Mouse (Mus musculus) forebrain, embryonic 10.5 days (tissue): ENCODE measurements at regions not wholly inside any gene's neighbourhood (a gene's known extent, or its start where the extent isn't known, plus 50 kb on each side); places are given as distances from the start of the nearest gene placed in this dataset.

Source experiments
- DNase-seq: peaks from one replicate; pipeline ENCODE4 v3.0.0-alpha.2; 2017; ENCODE audit warnings: low spot score; ENCODE audit errors: extremely low spot score
- H3K27ac ChIP-seq: fragments of 300-500 bp; sonication (generic); 2 replicates; pipeline ENCODE4 v1.5.1; 2016; ENCODE audit warnings: mild to moderate bottlenecking
- H3K27me3 ChIP-seq: fragments of 300-500 bp; sonication (generic); 2 replicates; pipeline ENCODE4 v1.6.1; 2016; ENCODE audit warnings: mild to moderate bottlenecking; ENCODE audit not compliant: poor library complexity, severe bottlenecking
- H3K36me3 ChIP-seq: fragments of 300-500 bp; sonication (generic); replicated peaks from 2 replicates; pipeline ENCODE4 v1.6.1; 2016; ENCODE audit warnings: mild to moderate bottlenecking, moderate library complexity
- H3K4me1 ChIP-seq: fragments of 300-500 bp; sonication (generic); 2 replicates; pipeline ENCODE4 v1.6.1; 2016
- H3K4me3 ChIP-seq: fragments of 300-500 bp; sonication (generic); 2 replicates; pipeline ENCODE4 v1.5.1; 2016; ENCODE audit warnings: mild to moderate bottlenecking, moderate library complexity
- H3K9me3 ChIP-seq: fragments of 300-500 bp; sonication (generic); 2 replicates; pipeline ENCODE4 v1.6.1; 2016; ENCODE audit warnings: mild to moderate bottlenecking, moderate library complexity
- WGBS: fragments of 180-500 bp; shearing (Covaris S2); methylation state at CpG from one replicate; pipeline ENCODE4 v1.1.7; 2016; 5-methylcytosine and 5-hydroxymethylcytosine counted together

DNA sequence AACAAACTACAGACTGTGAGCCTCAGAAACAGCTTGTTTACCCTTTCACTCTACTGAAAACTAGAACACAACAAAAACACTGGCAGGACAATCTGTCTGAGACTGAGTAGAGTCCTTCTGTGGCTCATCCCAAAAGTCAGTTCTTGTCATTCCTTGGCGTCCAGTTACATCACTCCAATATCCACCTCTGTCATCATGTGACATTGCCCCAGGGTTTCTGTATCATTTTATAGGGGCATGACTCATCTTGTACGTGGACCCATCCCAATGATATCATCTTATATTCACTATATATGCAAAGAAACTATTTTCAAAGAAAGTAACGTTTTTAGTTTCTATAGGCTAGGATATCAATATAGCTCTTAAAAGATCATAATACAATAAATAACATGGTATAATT is 152.3 kb downstream of the Dkk2 start:
- Histone ChIP-seq H3K36me3 (no peaks in the 10 kb centered on the region), H3K4me1 (no peaks in the 10 kb centered on the region), H3K27ac (no peak overlapping the region), H3K27me3 (no peaks in the 10 kb centered on the region), H3K4me3 (no peak overlapping the region), H3K9me3 (no peaks in the 10 kb centered on the region)
- no peak for DNase-seq
- 80% methylated on average over 3 of the region's 3 CpGs for WGBS

GRCm38 (mm10) chr3:132257834-132258233 is 172.7 kb downstream of the Dkk2 start:
- 87% methylated on average over 1 of the region's 1 CpGs for WGBS
- DNase-seq: no peak
- H3K27ac ChIP-seq: no peak overlapping the region
- no peaks in the 10 kb centered on the region for H3K9me3 ChIP-seq
- no peak overlapping the region for H3K4me3 ChIP-seq
- H3K27me3 ChIP-seq: no peaks in the 10 kb centered on the region
- no peaks in the 10 kb centered on the region for H3K36me3 ChIP-seq
- H3K4me1 ChIP-seq: no peaks in the 10 kb centered on the region

DNA sequence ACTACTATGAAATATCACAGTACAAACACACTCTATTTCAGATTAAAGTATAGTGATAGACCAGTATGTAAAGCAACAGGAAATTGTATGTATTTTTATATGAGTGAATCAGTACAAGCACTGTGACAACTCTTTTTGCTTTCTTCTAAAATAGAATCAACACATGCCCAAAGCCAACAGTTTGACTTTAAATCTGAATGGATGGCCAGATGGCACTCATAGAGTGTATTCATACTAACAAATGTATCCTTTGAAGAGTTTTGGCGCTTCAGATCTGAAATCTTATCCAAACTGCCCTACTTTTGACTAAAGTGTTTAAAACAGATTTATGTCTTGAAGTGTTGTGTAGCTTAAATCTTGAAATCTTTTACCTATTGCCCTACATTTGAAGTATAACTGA is 184.5 kb downstream of the Dkk2 start:
- Histone ChIP-seq H3K27ac (no peak overlapping the region), H3K4me3 (no peak overlapping the region), H3K9me3 (no peaks in the 10 kb centered on the region), H3K4me1 (no peaks in the 10 kb centered on the region), H3K27me3 (no peaks in the 10 kb centered on the region), H3K36me3 (no peaks in the 10 kb centered on the region)
- no peak for DNase-seq
- WGBS: 88% methylated on average over 1 of the region's 1 CpGs

DNA sequence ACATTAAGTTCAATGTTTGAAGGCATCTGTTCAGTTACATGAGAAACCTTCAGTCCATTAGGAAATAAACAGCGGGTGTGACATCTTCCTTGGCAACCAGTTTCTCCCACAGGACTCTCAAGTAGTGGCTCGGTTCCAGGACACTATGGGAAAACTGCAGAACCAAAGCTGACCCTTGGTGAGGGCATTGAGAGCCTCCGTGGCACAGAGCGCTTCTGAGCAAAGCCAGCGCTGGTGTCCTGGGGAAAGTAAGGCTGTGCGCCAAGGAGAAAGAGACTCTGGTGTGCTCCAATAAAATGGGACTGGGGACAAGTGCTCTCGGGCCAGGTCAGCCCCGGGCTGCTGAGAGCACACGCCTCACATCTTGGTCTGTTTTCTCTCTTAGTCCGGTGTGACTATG is 189.7 kb downstream of the Dkk2 start:
- no peaks in the 10 kb centered on the region for H3K27me3 ChIP-seq
- DNase-seq: no peak
- H3K36me3 ChIP-seq: no peaks in the 10 kb centered on the region
- 90% methylated on average over 10 of the region's 10 CpGs for WGBS
- H3K9me3 ChIP-seq: no peaks in the 10 kb centered on the region
- no peaks in the 10 kb centered on the region for H3K4me1 ChIP-seq
- H3K27ac ChIP-seq: no peak overlapping the region
- H3K4me3 ChIP-seq: no peak overlapping the region

- Histone ChIP-seq H3K4me1 (no peaks in the 10 kb centered on the region), H3K27me3 (no peaks in the 10 kb centered on the region), H3K27ac (no peak overlapping the region), H3K4me3 (no peak overlapping the region), H3K36me3 (no peaks in the 10 kb centered on the region), H3K9me3 (no peaks in the 10 kb centered on the region)
- 79% methylated on average over 1 of the region's 1 CpGs for WGBS
- DNase-seq: no peak
Observed at GRCm38 (mm10) chr3:132277771-132278170, 192.7 kb downstream of the Dkk2 start.

GRCm38 (mm10) chr3:132287714-132288113 is 202.6 kb downstream of the Dkk2 start:
- DNase-seq: no peak
- H3K9me3 ChIP-seq: no peaks in the 10 kb centered on the region
- no peaks in the 10 kb centered on the region for H3K36me3 ChIP-seq
- H3K4me1 ChIP-seq: no peaks in the 10 kb centered on the region
- 51% methylated on average over 3 of the region's 3 CpGs for WGBS
- no peak overlapping the region for H3K27ac ChIP-seq
- no peaks in the 10 kb centered on the region for H3K27me3 ChIP-seq
- H3K4me3 ChIP-seq: no peak overlapping the region

GRCm38 (mm10) chr3:132326961-132327360 is 241.9 kb downstream of the Dkk2 start:
- Histone ChIP-seq H3K36me3 (no peaks in the 10 kb centered on the region), H3K4me1 (peaks cover 4% of the 10 kb centered on the region; the same call in 1 of the 2 replicates), H3K27me3 (no peaks in the 10 kb centered on the region), H3K4me3 (no peak overlapping the region), H3K9me3 (no peaks in the 10 kb centered on the region), H3K27ac (no peak overlapping the region)
- no peak for DNase-seq
- 67% methylated on average over 4 of the region's 4 CpGs for WGBS

DNA sequence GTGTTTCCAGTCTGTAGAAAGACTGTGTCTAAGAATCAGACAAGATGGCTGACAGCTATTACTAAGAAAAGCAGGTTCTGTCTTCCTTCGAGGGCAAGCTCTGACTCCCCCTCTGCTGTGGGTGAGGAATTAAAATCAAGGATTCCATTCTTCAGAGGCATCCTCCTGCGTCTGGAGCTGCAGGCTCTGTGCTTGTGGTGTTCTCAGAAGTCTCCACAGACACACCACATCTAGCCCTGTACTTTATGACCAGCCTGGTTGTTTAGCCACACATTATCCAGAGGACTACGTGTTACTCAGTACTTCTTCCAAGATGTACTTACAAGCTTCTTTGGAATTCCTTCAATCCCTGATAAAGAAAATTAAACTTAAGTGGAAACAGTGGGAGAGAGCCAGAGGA is 258.5 kb downstream of the Dkk2 start:
- Histone ChIP-seq H3K9me3 (no peaks in the 10 kb centered on the region), H3K27me3 (no peaks in the 10 kb centered on the region), H3K4me1 (no peaks in the 10 kb centered on the region), H3K27ac (no peak overlapping the region), H3K4me3 (no peak overlapping the region), H3K36me3 (no peaks in the 10 kb centered on the region)
- no peak for DNase-seq
- 55% methylated on average over 3 of the region's 3 CpGs for WGBS

GRCm38 (mm10) chr3:132345856-132346255 is 260.8 kb downstream of the Dkk2 start:
- no peaks in the 10 kb centered on the region for H3K9me3 ChIP-seq
- H3K4me1 ChIP-seq: no peaks in the 10 kb centered on the region
- H3K4me3 ChIP-seq: no peak overlapping the region
- no peak for DNase-seq
- no peaks in the 10 kb centered on the region for H3K36me3 ChIP-seq
- H3K27ac ChIP-seq: no peak overlapping the region
- 87% methylated on average over 1 of the region's 1 CpGs for WGBS
- H3K27me3 ChIP-seq: no peaks in the 10 kb centered on the region

DNA sequence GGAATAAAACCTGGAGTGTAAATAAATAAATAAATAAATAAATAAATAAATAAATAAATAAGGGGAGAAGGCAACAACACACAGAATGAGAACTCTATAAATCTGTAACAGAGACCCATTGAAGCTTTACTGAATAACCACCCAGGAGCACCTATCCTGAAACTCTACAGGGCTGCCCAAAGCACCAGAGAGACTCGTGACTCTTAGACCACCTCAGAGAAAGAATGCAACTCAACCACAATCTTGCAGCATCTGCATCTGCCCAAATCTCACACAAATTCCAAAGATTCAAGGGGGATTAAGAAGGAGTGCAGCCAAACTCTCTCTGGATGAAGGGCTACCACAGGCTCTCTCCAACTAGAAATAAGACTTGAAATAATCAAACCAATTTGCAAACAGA is 264.5 kb downstream of the Dkk2 start:
- DNase-seq: no peak
- 68% methylated on average over 1 of the region's 1 CpGs for whole genome bisulfite sequencing
- H3K9me3 ChIP-seq: no peaks in the 10 kb centered on the region

GRCm38 (mm10) chr3:132353204-132353603 is 268.1 kb downstream of the Dkk2 start:
- no peaks in the 10 kb centered on the region for H3K9me3 ChIP-seq
- H3K4me1 ChIP-seq: no peaks in the 10 kb centered on the region
- no peaks in the 10 kb centered on the region for H3K27me3 ChIP-seq
- H3K4me3 ChIP-seq: no peak overlapping the region
- H3K36me3 ChIP-seq: no peaks in the 10 kb centered on the region
- WGBS: 80% methylated on average over 2 of the region's 2 CpGs
- DNase-seq: no peak
- H3K27ac ChIP-seq: no peak overlapping the region

More for the DNA sequence above, 264.5 kb downstream of the Dkk2 start:
- H3K27me3 ChIP-seq: no peaks in the 10 kb centered on the region
- no peak overlapping the region for H3K4me3 ChIP-seq
- no peak overlapping the region for H3K27ac ChIP-seq
- H3K36me3 ChIP-seq: no peaks in the 10 kb centered on the region
- H3K4me1 ChIP-seq: no peaks in the 10 kb centered on the region

- Histone ChIP-seq H3K9me3 (no peaks in the 10 kb centered on the region), H3K27me3 (no peaks in the 10 kb centered on the region), H3K27ac (no peak overlapping the region), H3K36me3 (no peaks in the 10 kb centered on the region), H3K4me3 (no peak overlapping the region), H3K4me1 (no peaks in the 10 kb centered on the region)
- 89% methylated on average over 3 of the region's 3 CpGs for WGBS
- DNase-seq: no peak
Observed at GRCm38 (mm10) chr3:132359596-132359995, 270.0 kb upstream of the Gimd1 start.

DNA sequence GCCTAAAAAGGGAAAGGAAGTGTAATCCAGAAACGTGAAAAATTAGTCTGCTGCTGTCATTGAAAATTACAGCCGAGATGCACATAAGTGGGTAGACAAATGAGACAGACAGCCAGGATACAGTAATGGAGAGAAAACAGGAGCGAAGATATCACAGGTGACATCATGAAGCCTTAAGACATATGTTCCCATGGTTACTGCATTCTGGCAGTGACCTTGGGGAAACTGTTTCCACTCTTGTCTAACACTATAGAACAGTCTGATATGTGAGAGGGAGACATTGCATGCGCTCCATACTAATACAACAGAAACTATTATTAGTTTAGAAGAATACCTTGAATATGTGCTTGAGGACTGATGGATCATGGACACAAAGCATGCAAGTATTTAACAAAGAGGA is 254.0 kb upstream of the Gimd1 start:
- no peak for DNase-seq
- 85% methylated on average over 4 of the region's 4 CpGs for WGBS
- Histone ChIP-seq H3K36me3 (no peaks in the 10 kb centered on the region), H3K4me1 (no peaks in the 10 kb centered on the region), H3K27ac (no peak overlapping the region), H3K27me3 (no peaks in the 10 kb centered on the region), H3K4me3 (no peak overlapping the region), H3K9me3 (no peaks in the 10 kb centered on the region)

DNA sequence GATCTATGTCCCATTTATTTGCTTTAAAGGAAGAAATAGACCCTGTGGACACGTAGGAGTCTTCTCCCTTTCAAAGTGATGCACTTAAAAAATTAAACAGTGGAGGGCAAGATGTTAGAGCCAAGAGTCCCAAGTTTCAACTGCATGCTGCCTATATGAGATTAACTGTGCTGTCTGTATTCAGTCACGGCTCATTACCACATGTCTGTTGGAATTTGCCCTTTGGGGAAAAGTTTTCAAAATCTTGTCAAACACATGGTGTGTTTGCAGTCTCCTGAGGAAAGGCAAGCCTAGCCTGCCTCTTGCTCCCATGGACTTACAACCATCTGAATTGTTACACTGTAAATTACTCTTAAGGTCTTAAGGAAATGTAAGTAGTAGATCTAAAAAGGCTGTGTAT is 211.9 kb upstream of the Gimd1 start:
- Histone ChIP-seq H3K27me3 (no peaks in the 10 kb centered on the region), H3K4me3 (no peak overlapping the region), H3K36me3 (no peaks in the 10 kb centered on the region), H3K9me3 (no peaks in the 10 kb centered on the region), H3K4me1 (no peaks in the 10 kb centered on the region), H3K27ac (no peak overlapping the region)
- no peak for DNase-seq
- 59% methylated on average over 2 of the region's 2 CpGs for WGBS
